Mouse (Mus musculus) thymus, postnatal 10 days (tissue): ENCODE data around the gene Mgmt.

ENCODE experiments used
- DNase-seq, 2 experiments: peaks; one replicate each; pipeline ENCODE4 v3.0.0; 2021; ENCODE audit warnings: low spot score in 2 of 2

The Mgmt gene

DNA sequence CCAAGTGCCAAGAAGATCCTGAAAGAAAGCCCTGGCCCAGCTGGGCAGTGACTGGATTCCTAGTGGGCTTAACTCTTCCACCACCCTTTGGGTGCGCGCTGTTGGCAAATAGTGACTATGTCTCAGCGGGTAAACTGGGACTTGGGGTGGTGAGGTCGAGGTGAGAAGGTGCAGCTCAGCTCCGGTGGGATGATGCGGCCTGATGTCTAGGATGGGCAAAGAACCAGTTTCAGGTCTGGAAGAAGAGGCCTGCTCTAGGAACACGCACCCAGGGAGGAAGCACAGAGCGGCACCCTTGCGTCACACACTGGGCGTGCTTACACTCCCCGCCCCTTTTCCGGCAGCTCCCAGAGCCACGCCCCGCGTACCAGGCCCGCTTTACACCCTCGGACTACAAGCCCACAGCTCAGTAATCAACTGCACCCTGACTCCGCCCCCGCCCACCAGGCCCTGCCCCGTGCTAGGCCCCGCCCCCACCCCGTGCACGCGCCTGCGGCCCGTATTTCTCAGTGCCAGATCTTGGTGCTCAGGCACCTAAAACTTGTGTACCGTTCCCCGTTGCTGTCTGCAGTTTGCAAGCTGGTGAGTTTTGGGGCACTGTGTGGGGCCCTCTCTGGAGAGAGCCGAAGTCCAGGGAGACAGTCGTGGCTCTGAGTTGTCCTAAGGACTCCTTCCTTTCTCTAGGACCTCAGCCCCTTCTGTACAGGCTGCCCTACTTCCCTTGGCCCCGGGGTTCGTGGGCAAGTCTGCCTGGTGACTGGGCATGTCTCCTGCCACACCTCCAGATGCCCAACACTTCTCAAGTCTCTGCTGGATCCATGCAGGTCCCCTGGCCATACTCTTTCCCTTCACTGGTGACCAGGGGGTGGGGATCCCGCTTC lies at the start of gene Mgmt:
Gene Mgmt, plus strand, starts transcription at position 509 of the 881 bp plus-strand sequence.
- DNase-seq = peak; percentile 95

- DNase-seq = no peak
Observed at GRCm38 (mm10) chr7:136844835-136845234, 49.6 kb upstream of the Mgmt start.

DNA sequence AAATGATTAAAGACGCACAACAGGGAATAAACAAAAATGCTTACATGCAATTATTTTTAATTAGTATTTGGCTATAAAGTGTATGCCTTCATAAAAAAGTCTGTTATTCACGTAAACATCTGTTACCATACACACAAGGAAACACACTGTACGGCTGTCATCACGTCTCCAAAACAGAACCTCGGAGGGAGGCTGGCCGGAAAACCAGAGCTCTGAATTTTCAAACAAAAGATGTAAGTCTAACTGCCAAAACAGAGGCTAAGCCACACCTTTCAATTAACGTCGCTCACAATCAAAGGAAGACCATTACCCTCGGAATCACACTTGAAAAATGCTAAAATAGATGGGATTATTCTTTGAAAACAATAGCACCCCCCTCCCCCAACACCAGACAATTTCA lies 49.1 kb upstream of the Mgmt start:
- no peak for DNase-seq

DNA sequence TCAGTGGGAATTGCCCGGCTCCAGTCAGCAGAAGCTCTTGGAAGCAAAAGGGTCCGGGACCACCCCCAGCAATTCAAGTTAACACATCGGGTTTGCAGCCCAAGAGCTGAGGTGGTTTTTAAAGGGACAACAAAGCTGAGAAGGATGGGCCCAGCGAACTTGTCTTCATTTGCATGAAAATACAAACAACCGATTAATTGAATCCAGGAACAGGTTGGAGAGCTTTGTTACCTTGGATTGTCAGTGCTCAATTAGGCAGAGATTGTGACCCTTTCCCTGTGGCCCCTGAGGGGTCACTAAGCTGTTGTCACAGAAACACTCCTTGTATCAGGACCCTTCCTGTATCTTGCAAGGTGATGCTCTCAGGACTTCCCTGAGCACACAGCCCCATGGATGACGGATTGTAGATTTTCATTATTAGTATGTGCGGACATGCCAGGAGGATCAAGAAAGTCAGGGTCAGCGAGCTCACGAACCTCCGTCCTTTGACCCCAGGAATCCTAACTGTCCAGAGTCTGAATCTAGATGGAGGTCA lies 48.3 kb upstream of the Mgmt start:
- DNase-seq = no peak

DNA sequence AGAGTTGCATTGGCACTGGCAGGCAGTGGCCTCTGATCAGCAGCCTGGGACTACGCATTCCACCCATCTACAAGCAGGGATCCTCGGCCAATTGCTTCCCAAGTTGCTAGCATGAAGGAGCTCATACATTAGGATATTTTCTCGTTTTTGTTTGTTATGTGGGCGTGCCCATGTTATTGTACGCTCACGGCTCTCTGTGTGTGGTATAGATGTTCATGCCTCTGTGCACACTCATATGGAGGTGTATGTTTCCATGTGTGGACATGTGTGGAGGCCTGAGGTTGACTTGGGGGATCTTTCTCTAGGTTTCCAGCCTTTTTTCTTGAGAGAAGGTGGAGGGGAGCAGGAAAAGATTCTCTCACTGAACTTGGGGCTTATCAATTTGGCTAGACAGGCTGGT lies 46.8 kb upstream of the Mgmt start:
- DNase-seq = no peak

- no peak for DNase-seq
Observed at GRCm38 (mm10) chr7:136848761-136849160, 45.7 kb upstream of the Mgmt start.

DNA sequence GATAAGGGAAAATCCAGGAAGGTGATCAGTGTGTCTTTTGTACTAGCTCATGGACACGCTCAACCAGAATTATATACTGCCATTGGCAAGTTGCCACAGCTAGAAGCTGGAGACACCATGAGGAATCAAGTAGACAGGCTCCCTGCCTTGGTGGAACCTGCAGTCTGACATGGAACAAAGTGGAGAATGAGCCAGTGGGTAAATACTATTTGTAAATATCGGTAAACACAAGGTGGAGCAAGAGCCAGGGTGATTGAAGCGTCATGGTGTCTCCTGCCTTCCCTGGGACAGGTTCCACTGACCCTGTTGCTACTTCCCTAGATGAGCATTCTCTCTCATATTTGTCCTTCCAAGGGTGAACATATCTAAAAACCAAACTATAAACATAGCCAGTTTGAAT lies 44.6 kb upstream of the Mgmt start:
- no peak for DNase-seq

DNA sequence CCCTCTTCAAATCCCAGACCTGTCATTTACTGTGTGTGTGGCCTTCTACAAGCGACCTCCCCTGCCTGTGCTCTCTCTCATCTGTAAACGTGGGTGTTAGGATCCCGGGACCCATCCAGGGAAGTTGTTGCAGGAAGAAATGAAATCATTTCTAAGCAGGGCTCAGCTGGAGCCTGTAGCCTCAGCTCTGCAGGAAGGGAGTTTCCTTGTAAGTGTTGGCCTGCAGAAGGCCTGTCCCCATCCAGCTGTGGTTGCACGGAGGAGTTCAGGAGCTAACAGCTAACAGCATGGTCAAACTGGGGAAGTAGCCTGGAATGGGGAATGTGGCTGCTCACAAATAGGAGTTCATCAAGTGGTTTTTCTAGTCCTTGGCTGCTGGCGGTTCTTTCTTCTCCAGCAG lies 44.1 kb upstream of the Mgmt start:
- DNase-seq = no peak

DNA sequence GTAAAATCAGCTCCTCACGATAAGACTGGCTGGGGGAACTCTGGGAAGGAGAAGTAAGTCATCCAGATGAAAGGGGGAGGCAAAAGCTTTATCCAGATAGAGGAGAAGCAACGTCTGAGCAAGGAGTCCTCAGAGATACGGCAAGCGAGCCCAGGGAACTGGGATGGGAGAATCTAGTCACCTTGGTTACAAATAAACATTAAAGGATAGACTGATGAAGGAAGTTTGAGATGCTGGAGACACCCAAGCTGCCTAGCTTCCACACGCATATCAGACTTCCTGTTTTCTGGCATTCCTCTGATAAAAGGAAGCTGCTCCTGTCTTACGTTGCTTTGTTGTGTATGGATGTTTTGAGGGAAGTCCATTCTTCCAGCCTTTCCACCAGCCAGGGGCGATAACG lies 42.5 kb upstream of the Mgmt start:
- DNase-seq = no peak

DNA sequence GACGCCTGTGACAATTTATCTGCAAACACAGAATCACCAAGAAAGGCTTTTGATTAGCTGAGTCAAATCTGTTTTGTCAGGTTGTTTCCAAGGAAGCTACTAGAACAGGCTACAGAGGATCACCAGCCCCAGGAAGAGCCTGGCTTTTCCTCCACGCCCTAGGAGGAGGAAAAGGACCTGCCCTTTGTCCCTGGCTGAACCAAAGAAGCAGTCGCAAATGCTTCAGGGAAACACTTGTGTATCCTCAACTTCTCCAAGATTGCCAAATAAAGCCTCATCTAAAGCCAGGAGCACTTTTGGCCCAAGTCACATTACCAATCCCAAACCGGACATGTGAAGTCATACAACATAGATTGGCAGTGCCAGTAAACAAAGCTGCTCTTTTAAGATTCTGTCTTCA lies 41.7 kb upstream of the Mgmt start:
- DNase-seq = no peak

- DNase-seq = no peak
Observed at GRCm38 (mm10) chr7:136864677-136865463, 29.5 kb upstream of the Mgmt start.

- no peak for DNase-seq
Observed at GRCm38 (mm10) chr7:136865876-136866275, 28.5 kb upstream of the Mgmt start.

- DNase-seq = no peak
Observed at GRCm38 (mm10) chr7:136866535-136866934, 27.9 kb upstream of the Mgmt start.

DNA sequence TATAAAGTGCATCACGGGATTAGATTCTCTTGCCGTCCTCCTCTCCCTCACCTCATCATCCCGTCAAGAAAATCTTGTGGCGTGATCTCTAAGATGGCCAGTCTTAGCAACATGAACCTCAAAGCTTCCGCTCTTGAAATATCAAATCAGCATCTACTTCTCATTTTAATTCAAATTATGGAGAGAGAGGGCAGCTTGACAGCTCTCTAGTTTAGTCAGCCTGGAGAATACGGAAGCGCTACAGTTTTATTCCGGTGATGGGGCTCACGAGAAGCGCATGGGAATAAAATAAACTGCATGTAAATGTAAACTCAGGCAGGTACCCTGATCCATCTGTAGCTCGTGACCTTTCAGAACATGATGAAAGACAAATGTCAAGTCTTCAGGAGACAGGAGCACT lies 22.9 kb upstream of the Mgmt start:
- DNase-seq = no peak

GRCm38 (mm10) chr7:136872059-136872458 lies 22.4 kb upstream of the Mgmt start:
- no peak for DNase-seq

GRCm38 (mm10) chr7:136874396-136874795 lies 20.0 kb upstream of the Mgmt start:
- DNase-seq = no peak

DNA sequence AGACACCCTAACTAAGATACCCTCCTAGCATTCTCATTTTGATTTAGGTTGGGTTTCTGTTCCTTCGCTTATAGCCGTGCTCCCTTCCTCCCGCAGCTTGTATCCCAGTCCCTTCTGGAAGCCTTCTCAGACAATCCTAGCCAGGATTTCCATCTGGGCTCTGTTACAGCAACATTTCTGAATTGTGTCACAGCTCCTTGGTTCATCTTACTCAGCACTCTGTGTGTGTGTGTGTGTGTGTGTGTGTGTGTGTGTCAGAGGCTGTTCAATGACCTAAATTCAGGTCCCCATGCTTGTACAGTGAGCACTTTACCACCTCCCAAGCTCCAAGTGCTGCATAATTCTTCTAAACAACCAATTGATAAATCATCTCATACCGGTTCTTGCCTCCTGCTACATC lies 14.0 kb upstream of the Mgmt start:
- DNase-seq = no peak

DNA sequence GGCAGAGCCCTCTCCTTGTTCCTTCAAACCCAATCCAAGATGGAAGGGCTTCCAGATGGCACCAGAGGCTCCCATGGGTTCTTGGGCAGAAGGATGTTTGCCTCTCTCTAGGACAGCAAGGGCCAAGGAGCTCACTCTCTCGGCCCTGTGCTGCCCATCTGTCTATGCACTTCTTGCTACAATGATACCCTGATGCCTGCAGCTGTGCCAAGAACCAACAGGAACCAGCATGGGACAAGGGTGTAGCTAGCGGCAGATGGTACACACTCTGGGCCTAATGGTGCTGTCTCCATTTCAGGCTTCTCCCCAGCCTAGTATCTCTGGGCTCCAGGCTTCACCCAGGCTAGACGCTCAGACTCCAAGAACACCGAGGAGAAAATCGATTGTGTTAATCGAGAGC lies 6.3 kb upstream of the Mgmt start:
- DNase-seq = no peak

- DNase-seq = no peak
Observed at GRCm38 (mm10) chr7:136895356-136895755, 942 bp downstream of the Mgmt start.

DNA sequence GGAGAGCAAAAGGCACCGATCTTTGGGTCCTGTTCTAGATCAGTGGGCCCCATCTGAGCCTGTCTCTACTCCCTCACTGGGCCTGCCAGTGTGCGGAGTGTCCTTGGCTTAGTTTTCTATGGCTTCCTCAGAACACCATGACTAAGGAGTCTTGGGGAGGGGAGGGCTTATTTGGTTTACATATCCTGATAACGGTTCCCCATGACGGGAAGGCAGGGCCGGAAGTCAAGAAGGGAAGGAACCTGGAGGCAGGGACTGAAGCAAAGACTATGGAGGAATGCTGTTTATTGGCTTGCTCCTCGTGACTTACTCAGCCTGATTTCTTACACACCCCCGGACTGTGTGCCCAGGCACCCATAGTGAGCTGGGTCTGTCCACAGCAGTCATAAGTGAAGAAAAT lies 1.4 kb downstream of the Mgmt start:
- DNase-seq = no peak

DNA sequence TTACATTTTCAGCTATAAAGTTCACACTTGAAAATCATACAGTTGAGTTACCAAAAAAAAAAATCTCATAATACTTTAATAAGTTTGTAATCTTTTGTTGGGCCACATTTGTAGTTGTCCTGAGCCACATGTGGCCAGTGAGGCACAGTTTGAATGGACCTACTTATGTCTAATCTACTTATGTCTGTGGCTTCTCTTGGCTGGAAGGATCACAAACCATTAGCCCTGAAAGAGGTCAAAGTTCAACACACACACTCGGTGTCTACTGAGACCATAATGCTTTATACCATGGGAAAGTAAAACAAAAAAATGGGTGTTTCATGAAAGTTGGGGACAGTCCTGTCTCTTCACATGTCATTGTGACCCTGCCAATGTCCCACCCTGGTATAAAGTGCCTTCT lies 3.1 kb downstream of the Mgmt start:
- DNase-seq = no peak

GRCm38 (mm10) chr7:136898005-136898404 lies 3.6 kb downstream of the Mgmt start:
- no peak for DNase-seq

DNA sequence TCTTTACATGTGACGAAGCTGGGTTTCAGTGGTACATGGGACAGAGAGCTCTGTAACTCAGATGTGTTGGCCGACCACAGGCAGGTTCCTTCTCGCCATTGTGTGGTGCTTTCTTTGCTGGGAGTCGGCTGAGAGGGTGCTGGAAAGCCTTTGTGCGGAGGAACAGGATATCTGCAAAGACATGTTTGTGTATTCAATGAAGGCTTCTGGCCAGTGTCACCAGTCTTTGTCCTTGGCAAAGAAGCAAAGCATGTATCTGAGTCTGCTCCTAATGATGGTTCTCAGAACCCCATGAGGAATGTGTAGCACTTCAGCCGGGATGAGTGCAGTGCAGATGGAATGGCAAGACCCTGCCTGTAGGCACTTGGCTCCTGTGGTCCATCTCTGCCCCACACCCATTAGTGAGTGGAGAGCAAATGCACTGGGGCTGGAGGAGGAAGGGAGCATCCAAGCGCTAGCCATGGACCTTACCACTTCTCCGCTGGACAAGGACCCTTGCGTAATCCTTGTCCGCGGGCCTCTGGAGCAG lies 14.3 kb downstream of the Mgmt start:
- no peak for DNase-seq
